Mouse (Mus musculus) layer of hippocampus, postnatal 14 days (tissue): Measurements from ENCODE around the gene Oscp1. TPM values are rescaled to one million over a fixed set of nuclear protein-coding genes. Genes with fewer than 3 reads are reported as not detected.
"Not testable (repeated sequence)": the region's sequence is repeated elsewhere in the genome, so short reads cannot be mapped to it uniquely, and the experiment has no call there.

Experiments
- DNase-seq, 2 experiments: peaks; one replicate each; pipeline ENCODE4 v3.0.0; 2021 to 2022; ENCODE audit warnings: low spot score in 2 of 2, mixed read lengths in 1 of 2
- total RNA-seq, 2 experiments: library from RNA; stranded (reverse); gene quantifications; 2 replicates each; pipeline ENCODE4 v1.2.3; 2021

Oscp1 gene
- total RNA-seq, 2 experiments from 2014 or later: 45.5 to 49.0 TPM

DNA sequence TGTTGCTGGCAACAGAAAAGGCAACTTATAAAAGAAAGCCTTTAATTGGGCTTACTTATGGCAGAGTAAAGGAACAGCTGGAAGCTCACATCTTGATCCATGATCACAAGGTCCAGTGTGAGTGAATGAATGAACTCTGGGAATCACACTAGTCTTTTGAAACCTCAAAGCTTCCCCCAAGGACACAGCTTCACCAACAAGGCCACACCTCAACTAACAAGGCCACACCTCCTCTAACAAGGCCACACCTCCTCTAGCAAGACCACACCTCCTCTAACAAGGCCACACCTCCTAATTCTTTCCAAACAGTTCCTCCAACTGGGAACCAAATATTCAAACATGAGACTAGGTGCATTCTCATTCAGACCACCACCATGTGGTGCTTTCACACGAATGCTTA, 23.2 kb downstream of the Oscp1 start:
- DNase-seq: no peak

- DNase-seq: no peak
Observed at GRCm38 (mm10) chr4:126083021-126083420, 24.7 kb downstream of the Oscp1 start.

DNA sequence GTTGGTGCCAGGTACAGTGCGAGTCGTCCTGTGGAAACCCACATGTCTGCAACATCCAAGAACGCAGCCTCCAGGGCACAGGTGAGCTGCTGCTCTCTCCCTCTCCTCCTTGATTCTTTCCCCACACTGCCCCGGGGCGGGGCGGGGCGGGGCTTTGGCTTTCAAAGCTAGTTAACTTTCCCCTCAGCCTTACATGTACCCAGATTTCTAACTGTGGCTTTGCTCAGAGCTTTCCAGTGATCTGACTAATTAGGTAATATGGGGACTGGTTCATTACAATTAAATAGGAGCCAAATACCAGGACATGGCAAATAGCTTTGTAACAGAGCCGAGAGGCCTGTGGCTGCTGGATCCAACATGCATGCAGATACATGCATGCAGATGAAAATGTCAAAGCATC, 26.0 kb downstream of the Oscp1 start:
- no peak for DNase-seq

DNA sequence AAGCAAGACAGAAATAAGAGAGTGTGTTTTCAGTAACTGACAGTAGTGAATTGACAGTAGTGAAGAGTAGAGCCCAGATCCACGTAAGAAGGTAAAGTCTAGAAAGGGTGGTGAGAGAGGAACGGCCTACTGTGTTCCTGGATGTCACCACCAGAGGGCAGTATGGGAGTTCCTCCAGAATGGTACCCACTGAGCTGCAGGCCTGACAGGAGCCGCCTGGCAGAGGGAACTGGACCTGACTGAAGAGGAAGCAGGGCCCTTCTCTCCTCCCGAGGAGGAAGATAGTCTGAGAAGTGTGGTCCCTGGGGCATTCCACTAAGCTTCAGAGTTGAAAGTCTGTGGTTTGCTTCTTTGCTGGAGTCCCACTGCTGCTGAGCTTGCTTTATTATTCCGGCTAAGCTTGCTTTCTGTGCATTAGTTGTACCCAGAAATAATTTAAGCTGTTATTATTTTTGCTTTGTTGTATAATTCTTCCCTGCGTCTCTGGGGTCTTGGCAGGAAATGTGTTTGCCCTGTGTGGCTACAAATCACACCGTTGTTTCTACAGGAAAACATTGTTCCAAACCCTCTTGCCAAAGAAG, 27.7 kb downstream of the Oscp1 start:
- DNase-seq: peak; percentile 57 to 85

DNA sequence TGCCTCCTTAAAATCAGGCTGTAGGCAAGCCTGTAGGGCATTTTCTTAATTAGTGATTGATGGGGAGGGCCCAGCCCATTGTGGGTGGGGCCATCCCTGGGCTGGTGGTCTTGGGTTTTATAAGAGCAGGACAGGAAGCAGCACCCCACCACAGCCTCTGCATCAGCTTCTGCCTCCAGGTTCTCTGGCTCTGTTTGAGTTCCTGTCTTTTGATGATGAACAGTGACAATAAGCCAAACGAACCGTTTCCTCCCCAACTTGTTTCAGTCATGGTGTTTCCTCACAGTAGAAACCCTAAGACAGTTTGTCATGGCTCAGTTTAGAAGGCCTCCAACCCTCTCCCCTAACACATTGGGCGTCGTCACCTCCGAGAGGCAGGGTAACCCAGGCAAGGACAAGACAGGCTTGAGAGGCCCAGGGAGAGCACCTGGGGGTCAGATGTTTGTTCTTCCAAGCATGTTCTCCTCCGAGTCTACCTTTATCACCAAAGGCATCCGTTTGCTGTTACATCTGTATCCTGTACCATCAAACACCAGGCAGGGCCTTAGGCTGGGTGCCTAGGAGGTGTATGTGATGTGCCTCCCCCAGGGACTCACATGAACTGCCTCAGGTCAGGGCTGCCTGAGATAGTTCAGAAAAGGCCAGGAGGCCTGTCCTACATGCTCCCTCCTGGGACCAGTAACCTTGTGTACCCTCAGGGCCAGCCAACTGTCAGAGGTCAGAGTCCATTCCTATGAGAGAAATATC, 31.9 kb downstream of the Oscp1 start:
- DNase-seq: no peak

- no peak for DNase-seq
Observed at GRCm38 (mm10) chr4:126090848-126091124, 32.4 kb downstream of the Oscp1 start.

- DNase-seq: no peak
Observed at GRCm38 (mm10) chr4:126091873-126092272, 33.5 kb downstream of the Oscp1 start.

GRCm38 (mm10) chr4:126095622-126096430, 37.5 kb downstream of the Oscp1 start:
- not testable (repeated sequence) for DNase-seq

GRCm38 (mm10) chr4:126096464-126097111, 38.2 kb downstream of the Oscp1 start, which contains the start of gene Lsm10:
Lsm10 (plus strand) TSS chr4:126096623.
- peak; percentile 91 to 97 for DNase-seq

GRCm38 (mm10) chr4:126097711-126098253, 39.4 kb downstream of the Oscp1 start:
- no peak for DNase-seq

GRCm38 (mm10) chr4:126099365-126099764, 41.0 kb downstream of the Oscp1 start:
- no peak for DNase-seq

DNA sequence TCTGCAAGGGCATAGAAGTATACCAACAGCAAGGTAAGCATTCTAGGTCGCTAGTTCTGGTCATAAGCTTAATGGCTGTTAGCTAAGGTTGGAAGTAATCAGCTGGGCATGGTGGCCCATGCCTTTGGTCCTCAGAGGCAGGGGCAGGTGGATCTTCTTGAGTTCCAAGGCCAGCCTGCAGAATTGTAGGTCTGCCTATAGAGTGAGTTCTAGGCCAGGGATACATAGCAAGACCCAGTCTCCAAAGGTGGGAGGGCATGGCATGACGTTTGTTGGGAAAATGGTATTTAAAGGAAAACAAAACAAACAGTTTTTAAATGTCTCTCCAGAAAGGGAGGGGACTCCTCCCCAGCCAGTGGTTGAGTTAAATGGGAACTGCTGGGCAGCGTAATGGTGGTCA, 42.4 kb downstream of the Oscp1 start:
- DNase-seq: no peak

DNA sequence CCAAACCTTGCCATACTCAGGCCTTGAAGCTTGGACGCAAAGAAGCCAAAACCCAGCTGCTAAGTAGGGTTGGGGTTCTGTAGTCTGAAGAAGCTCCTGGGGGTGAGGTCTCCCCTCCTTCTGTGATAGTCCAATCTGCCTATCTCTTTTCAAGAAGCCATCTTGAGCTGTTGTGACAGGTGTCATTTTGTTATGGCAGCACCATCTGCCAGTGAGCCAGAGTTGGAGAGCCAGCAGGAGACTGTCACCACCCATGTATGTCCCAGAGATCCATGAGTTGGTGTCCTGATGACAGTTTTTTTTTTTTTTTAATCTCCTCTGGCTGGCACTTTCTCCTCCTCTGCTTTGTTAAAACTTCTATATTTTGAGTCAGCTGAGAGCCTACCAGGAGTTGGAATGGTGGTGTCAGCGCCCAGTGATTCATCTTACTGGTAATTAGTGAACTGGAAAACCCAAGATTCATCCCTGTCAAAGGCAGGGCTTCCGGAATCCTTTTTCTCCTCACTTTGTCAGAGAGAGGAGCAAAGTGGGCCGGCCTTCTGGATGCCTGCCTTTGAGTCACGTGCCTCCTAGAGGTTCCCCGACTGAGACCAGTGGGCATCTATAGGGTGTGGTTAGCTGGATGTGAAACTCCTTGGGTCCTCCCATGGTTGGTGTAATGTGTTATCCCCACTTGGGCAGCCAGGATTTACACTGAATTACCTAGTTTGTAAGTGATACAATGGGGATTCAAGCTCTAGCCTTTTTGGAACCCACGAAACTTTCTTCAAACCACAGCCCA, 43.9 kb downstream of the Oscp1 start:
- no peak for DNase-seq

GRCm38 (mm10) chr4:126103057-126103581, 44.8 kb downstream of the Oscp1 start:
- peak; percentile 67 to 76 for DNase-seq

DNA sequence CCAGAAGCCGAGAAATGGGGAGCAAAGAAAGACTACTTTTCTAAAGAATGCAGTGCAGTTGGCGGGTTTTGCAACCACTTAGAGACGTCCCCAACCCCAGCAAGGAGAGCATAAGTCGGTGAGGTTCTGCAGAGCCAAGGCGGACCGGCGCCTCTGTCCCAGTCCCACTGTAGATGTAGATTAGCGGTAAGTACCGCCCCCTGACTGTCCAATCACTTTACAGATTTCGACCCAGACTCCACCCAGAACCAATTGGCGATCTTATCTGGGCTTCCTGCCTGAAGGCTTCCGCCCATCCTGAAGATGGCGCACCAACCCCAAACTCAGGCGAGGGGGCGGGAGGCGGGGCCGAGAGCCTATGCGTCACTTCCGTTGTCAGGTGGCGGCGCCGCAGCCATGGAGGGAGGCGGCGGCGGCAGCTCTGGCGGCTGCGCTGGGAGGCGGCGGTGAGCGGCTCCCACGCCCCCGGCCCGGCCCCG, 45.3 kb downstream of the Oscp1 start, which contains the start of gene Stk40:
TSS of gene Stk40 (plus strand) at position 368 of the 479 bp plus-strand sequence.
- DNase-seq: peak; percentile 92 to 98

GRCm38 (mm10) chr4:126104261-126105075, 46.1 kb downstream of the Oscp1 start:
- DNase-seq: no peak

- no peak for DNase-seq
Observed at GRCm38 (mm10) chr4:126105131-126105783, 46.9 kb downstream of the Oscp1 start.

DNA sequence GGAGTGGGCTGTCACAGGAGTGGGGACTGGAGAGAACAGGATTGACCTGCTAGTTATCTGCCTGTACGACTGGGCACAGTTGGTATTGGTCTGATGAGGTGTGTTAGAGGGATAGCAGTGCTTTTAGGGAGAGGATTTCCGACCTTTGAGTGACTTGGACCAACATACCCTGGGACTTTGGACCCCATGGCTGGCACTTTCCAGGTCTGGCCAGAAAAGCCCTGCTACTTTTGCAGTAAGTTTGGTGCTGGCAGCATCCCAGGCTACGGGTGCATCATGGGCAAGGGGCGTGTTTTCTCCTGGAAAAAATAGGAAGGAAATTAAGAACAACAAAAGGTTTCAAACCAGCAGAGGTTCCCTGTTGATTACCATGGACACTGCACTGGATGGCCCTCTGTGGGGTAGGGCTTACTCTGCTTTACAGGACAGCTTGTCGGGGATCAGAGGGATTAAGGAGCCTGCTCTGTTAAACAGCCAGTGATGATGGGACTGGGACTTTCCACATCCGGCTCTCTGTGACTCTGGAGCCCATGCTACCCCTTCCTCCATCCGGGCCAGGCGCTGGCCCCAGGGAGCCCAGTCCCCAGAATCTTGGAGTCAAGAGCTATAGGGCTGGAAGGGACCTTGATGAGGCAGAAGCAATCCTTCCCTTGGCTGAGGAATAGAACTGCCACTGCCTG, 49.8 kb downstream of the Oscp1 start:
- DNase-seq: no peak
